Mouse (Mus musculus) heart, adult 2 months (tissue): ENCODE measurements at regions not wholly inside any gene's neighbourhood (a gene's known extent, or its start where the extent isn't known, plus 50 kb on each side); places are given as distances from the start of the nearest gene placed in this dataset.

Experiments used
- CTCF ChIP-seq: fragments of 200-600 bp; IDR thresholded peaks from 2 replicates; pipeline ENCODE4 v1.8.1; 2022; ENCODE audit warnings: antibody characterized with exemption, mild to moderate bottlenecking, moderate library complexity
- EP300 ChIP-seq: fragments of 200-500 bp; IDR thresholded peaks from 2 replicates; pipeline ENCODE4 v1.6.1; 2011; ENCODE audit warnings: low read depth, low read length, control low read depth; ENCODE audit not compliant: insufficient read depth

DNA sequence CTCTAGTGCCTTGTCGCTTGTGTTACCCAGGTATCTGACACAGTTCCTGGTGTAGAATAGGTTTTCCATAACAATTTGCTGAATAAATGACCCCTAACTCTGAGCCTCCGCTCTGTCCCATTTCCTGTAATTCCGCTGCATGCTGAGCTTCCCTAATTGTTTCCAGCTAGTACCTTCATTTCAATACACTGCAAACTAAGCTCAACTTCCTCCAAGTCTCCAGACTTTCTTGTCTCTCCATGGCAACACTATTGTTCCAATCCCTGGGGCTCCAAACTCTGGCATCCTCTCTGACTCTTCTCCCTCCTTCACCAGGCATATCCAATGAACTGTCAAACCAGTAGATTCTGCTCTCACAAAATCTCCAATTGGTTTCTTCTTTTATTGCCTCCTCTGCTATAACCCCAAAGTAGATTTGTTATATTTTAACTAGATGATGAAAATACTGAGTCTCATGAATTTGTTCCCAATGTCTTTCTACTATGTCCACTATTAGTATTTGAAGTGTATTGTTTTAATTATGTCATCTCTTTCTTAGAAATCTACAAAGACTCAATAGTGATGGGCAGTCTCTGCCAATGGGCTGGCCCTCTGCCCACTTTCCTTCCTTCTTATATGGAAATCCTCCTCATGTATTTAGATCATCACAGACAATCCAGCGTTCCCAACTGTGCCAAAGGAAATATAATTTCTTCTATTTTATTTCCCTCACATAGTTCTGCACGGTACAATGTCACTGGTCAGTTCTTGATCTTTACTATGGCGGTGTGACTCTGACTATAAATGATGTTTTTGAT is 620.8 kb downstream of the Sqor start:
- TF ChIP-seq EP300 (no peak), CTCF (no peak)
